Mouse (Mus musculus): ENCODE measurements around the gene Mgst2.

GRCm38 (mm10) chr3:51685539-51685938 is 25.4 kb downstream of the Mgst2 start:
- TF ChIP-seq CTCF (IDR thresholded peaks at IDR 0.05; ENCODE audit: low read depth) (no peak), EP300 (IDR thresholded peaks at IDR 0.05; ENCODE audit: low read depth) (no peak)

Data from liver, embryonic 14.5 days (tissue).